Mouse (Mus musculus) liver, adult 2 months (tissue): Measurements from ENCODE around the gene Styk1.

ENCODE experiments used
- CTCF ChIP-seq: fragments of 200-500 bp; IDR thresholded peaks from 2 replicates; pipeline ENCODE4 v1.5.1; 2011; ENCODE audit warnings: low read depth, low read length, control low read depth
- POLR2A ChIP-seq: fragments of 200-500 bp; IDR thresholded peaks from 2 replicates; pipeline ENCODE4 v1.6.1; 2011; ENCODE audit warnings: low read length, control low read depth; ENCODE audit not compliant: insufficient read depth; ENCODE audit errors: extremely low read depth

- TF ChIP-seq POLR2A (no peak), CTCF (no peak)
These were observed 13.3 kb downstream of the Styk1 start for GRCm38 (mm10) chr6:131340082-131340481.
